ENCODE assay signal across 8 mouse cellular contexts in genomic region chr12:26884156-26884555, GRCm38 (mm10).
DNase-seq lines count a peak whose midpoint lies in the region; ATAC-seq and TF ChIP-seq lines count a peak whose summit lies in the region.

No protein-coding gene starts in this region.

- H3K4me2 ChIP-seq in intestine, embryonic 14.5 days (ENCODE audit: low read length) = no peak overlapping the region
- no peak overlapping the region for H3K4me2 ChIP-seq in intestine, postnatal 0 days (replicated peaks; ENCODE audit: low read depth)
- no peak overlapping the region for H3K4me2 ChIP-seq in midbrain, embryonic 15.5 days

- H3K27me3 ChIP-seq in intestine, embryonic 14.5 days (replicated peaks; ENCODE audit: control insufficient read depth, insufficient read depth, low read length) = no peaks in the 10 kb centered on the region
- H3K27me3 ChIP-seq in intestine, postnatal 0 days (replicated peaks; ENCODE audit: control insufficient read depth, insufficient read depth, low read length) = no peaks in the 10 kb centered on the region
- H3K27me3 ChIP-seq in midbrain, embryonic 15.5 days (replicated peaks) = no peaks in the 10 kb centered on the region

- H3K27ac ChIP-seq in intestine, embryonic 14.5 days (ENCODE audit: low read depth) = no peak overlapping the region
- no peak overlapping the region for H3K27ac ChIP-seq in intestine, postnatal 0 days (ENCODE audit: low read depth, low read length)
- H3K27ac ChIP-seq in midbrain, embryonic 15.5 days = peak overlapping the region; percentile 85

- no peak for TF ChIP-seq CTCF in intestine, postnatal 0 days (IDR thresholded peaks at IDR 0.05; ENCODE audit: low read depth)

- H3K4me3 ChIP-seq in intestine, embryonic 14.5 days (ENCODE audit: low read depth, low read length) = no peak overlapping the region
- H3K4me3 ChIP-seq in intestine, postnatal 0 days (ENCODE audit: low read depth, low read length) = no peak overlapping the region
- H3K4me3 ChIP-seq in midbrain, embryonic 15.5 days = no peak overlapping the region

- no peaks in the 10 kb centered on the region for H3K4me1 ChIP-seq in intestine, embryonic 14.5 days (replicated peaks; ENCODE audit: control insufficient read depth, insufficient read depth, low read length)
- no peaks in the 10 kb centered on the region for H3K4me1 ChIP-seq in intestine, postnatal 0 days (replicated peaks; ENCODE audit: control insufficient read depth, insufficient read depth, low read length)
- peaks cover 41% of the 10 kb centered on the region for H3K4me1 ChIP-seq in midbrain, embryonic 15.5 days

- peak; percentile 60 for DNase-seq in intestine, embryonic 14.5 days (ENCODE audit: low spot score)
- DNase-seq in adrenal gland, adult 8-10 months = peak; percentile 71
- DNase-seq in frontal cortex, postnatal 36 days (ENCODE audit: low spot score in 2 of 2) = peak; percentile 69 to 75
- no peak for DNase-seq in gastrocnemius, postnatal 4 days (ENCODE audit: low spot score in 2 of 2)
- no peak for DNase-seq in cerebellum, adult 9-11 months
- no peak for DNase-seq in retina, embryonic 14.5 days (ENCODE audit: low spot score)

- H3K9ac ChIP-seq in intestine, embryonic 14.5 days (ENCODE audit: low read length) = no peak overlapping the region
- H3K9ac ChIP-seq in intestine, postnatal 0 days (ENCODE audit: low read depth, low read length) = no peak overlapping the region
- no peak overlapping the region for H3K9ac ChIP-seq in midbrain, embryonic 15.5 days

- ATAC-seq in intestine, embryonic 14.5 days (replicated peaks; ENCODE audit: low FRiP score, low TSS enrichment, low read depth) = no peak
- ATAC-seq in intestine, postnatal 0 days = no peak
- ATAC-seq in midbrain, embryonic 15.5 days (replicated peaks) = no peak

- H3K36me3 ChIP-seq in intestine, embryonic 14.5 days (ENCODE audit: control insufficient read depth, insufficient read depth, low read length) = no peaks in the 10 kb centered on the region
- H3K36me3 ChIP-seq in intestine, postnatal 0 days (ENCODE audit: control insufficient read depth, insufficient read depth) = no peaks in the 10 kb centered on the region
- no peaks in the 10 kb centered on the region for H3K36me3 ChIP-seq in midbrain, embryonic 15.5 days (replicated peaks)

- WGBS in intestine, embryonic 14.5 days = 29% methylated on average over 5 of the region's 5 CpGs
- 44% methylated on average over 5 of the region's 5 CpGs for WGBS in intestine, postnatal 0 days
- 19% methylated on average over 5 of the region's 5 CpGs for WGBS in midbrain, embryonic 15.5 days

- H3K9me3 ChIP-seq in intestine, embryonic 14.5 days (ENCODE audit: control insufficient read depth, low read length) = no peaks in the 10 kb centered on the region
- no peaks in the 10 kb centered on the region for H3K9me3 ChIP-seq in intestine, postnatal 0 days (ENCODE audit: control insufficient read depth)
- H3K9me3 ChIP-seq in midbrain, embryonic 15.5 days = no peaks in the 10 kb centered on the region

Comparison
In these comparisons a context has a peak if more than half of its experiments do, and no peak if none do; other contexts are left out.
1. DNase-seq: peak in intestine, embryonic 14.5 days (single experiment), adrenal gland, adult 8-10 months (single experiment) and frontal cortex, postnatal 36 days (2 of 2); none in gastrocnemius, postnatal 4 days (0 of 2), cerebellum, adult 9-11 months (single experiment) and retina, embryonic 14.5 days (single experiment).